Mouse (Mus musculus): ENCODE measurements around the gene Smarca4. TPM values are rescaled to one million over a fixed set of nuclear protein-coding genes. Genes with fewer than 3 reads are reported as not detected.
A peak's percentile ranks its signal among the peaks of the same experiment; 100 is the strongest.
"Not testable (repeated sequence)": the region's sequence is repeated elsewhere in the genome, so short reads cannot be mapped to it uniquely, and the experiment has no call there.

The Smarca4 gene
- total and polyA plus RNA-seq, 2 experiments from 2014 or later, result 84.9 to 195 TPM

- Histone ChIP-seq H3K27me3 (ENCODE audit: insufficient read depth, low read length) (no peaks in the 10 kb centered on the region), H3K9me3 (ENCODE audit: low read length) (no peaks in the 10 kb centered on the region), H3K36me3 (ENCODE audit: insufficient read depth, low read length) (peaks cover 40% of the 10 kb centered on the region), H3K4me1 (ENCODE audit: insufficient read depth, low read length) (no peaks in the 10 kb centered on the region), H3K9ac (replicated peaks; ENCODE audit: low read length, poor library complexity, severe bottlenecking) (0 out of 2 replicates have a peak overlapping the region, but pooled peaks have one; percentile 19), H3K4me3 (ENCODE audit: low read depth, low read length) (no peak overlapping the region), H3K27ac (ENCODE audit: low read depth, low read length) (no peak overlapping the region), H3K4me2 (ENCODE audit: low read depth, low read length, poor library complexity, severe bottlenecking) (no peak overlapping the region)
- ATAC-seq (ENCODE audit: low FRiP score) (no peak), DNase-seq (ENCODE audit: low spot score) (no peak)
- WGBS, result 91% methylated on average over 4 of the region's 4 CpGs
- TF ChIP-seq CTCF (IDR thresholded peaks at IDR 0.05), result no peak
These were observed 76.5 kb downstream of the Smarca4 start for GRCm38 (mm10) chr9:21692491-21692890.

GRCm38 (mm10) chr9:21694071-21694470 is 78.1 kb downstream of the Smarca4 start:
- DNase-seq (ENCODE audit: low spot score) (no peak), ATAC-seq (ENCODE audit: low FRiP score) (no peak)
- Histone ChIP-seq H3K9me3 (ENCODE audit: low read length) (no peaks in the 10 kb centered on the region), H3K36me3 (ENCODE audit: insufficient read depth, low read length) (peaks cover 29% of the 10 kb centered on the region), H3K4me3 (ENCODE audit: low read depth, low read length) (no peak overlapping the region), H3K4me1 (ENCODE audit: insufficient read depth, low read length) (no peaks in the 10 kb centered on the region), H3K9ac (replicated peaks; ENCODE audit: low read length, poor library complexity, severe bottlenecking) (no peak overlapping the region), H3K27ac (ENCODE audit: low read depth, low read length) (no peak overlapping the region), H3K27me3 (ENCODE audit: insufficient read depth, low read length) (no peaks in the 10 kb centered on the region), H3K4me2 (ENCODE audit: low read depth, low read length, poor library complexity, severe bottlenecking) (no peak overlapping the region)
- no peak for TF ChIP-seq CTCF (IDR thresholded peaks at IDR 0.05)

- H3K4me3 ChIP-seq (ENCODE audit: low read depth, low read length), result no peak overlapping the region
These were observed 79.3 kb downstream of the Smarca4 start for GRCm38 (mm10) chr9:21695229-21695792.

GRCm38 (mm10) chr9:21697121-21697520 is 81.2 kb downstream of the Smarca4 start:
- no peak overlapping the region for H3K4me2 ChIP-seq (ENCODE audit: low read depth, low read length, poor library complexity, severe bottlenecking)
- DNase-seq (ENCODE audit: low spot score) (no peak), ATAC-seq (ENCODE audit: low FRiP score) (no peak)
- H3K4me3 ChIP-seq (ENCODE audit: low read depth, low read length), result no peak overlapping the region
- H3K27me3 ChIP-seq (ENCODE audit: insufficient read depth, low read length), result no peaks in the 10 kb centered on the region
- 82% methylated on average over 6 of the region's 6 CpGs for WGBS
- no peak for TF ChIP-seq CTCF (IDR thresholded peaks at IDR 0.05)
- H3K36me3 ChIP-seq (ENCODE audit: insufficient read depth, low read length), result peaks cover 53% of the 10 kb centered on the region
- no peaks in the 10 kb centered on the region for H3K4me1 ChIP-seq (ENCODE audit: insufficient read depth, low read length)
- H3K27ac ChIP-seq (ENCODE audit: low read depth, low read length), result no peak overlapping the region
- no peak overlapping the region for H3K9ac ChIP-seq (replicated peaks; ENCODE audit: low read length, poor library complexity, severe bottlenecking)
- no peaks in the 10 kb centered on the region for H3K9me3 ChIP-seq (ENCODE audit: low read length)

More at GRCm38 (mm10) chr9:21695229-21695792, 79.3 kb downstream of the Smarca4 start:
- H3K9ac ChIP-seq (replicated peaks; ENCODE audit: low read length, poor library complexity, severe bottlenecking), result no peak overlapping the region
- H3K27ac ChIP-seq (ENCODE audit: low read depth, low read length), result no peak overlapping the region
- no peaks in the 10 kb centered on the region for H3K4me1 ChIP-seq (ENCODE audit: insufficient read depth, low read length)
- H3K9me3 ChIP-seq (ENCODE audit: low read length), result no peaks in the 10 kb centered on the region
- DNase-seq (ENCODE audit: low spot score), result no peak
- no peak for ATAC-seq (ENCODE audit: low FRiP score)
- peaks cover 35% of the 10 kb centered on the region for H3K36me3 ChIP-seq (ENCODE audit: insufficient read depth, low read length)
- H3K27me3 ChIP-seq (ENCODE audit: insufficient read depth, low read length), result no peaks in the 10 kb centered on the region
- no peak overlapping the region for H3K4me2 ChIP-seq (ENCODE audit: low read depth, low read length, poor library complexity, severe bottlenecking)
- TF ChIP-seq CTCF (IDR thresholded peaks at IDR 0.05), result no peak
- WGBS, result 96% methylated on average over 5 of the region's 5 CpGs

GRCm38 (mm10) chr9:21699280-21699679 is 83.3 kb downstream of the Smarca4 start:
- H3K27ac ChIP-seq (ENCODE audit: low read depth, low read length); H3K4me2 ChIP-seq (ENCODE audit: low read depth, low read length, poor library complexity, severe bottlenecking); ATAC-seq (ENCODE audit: low FRiP score); H3K4me1 ChIP-seq (ENCODE audit: insufficient read depth, low read length); H3K9me3 ChIP-seq (ENCODE audit: low read length); H3K9ac ChIP-seq (replicated peaks; ENCODE audit: low read length, poor library complexity, severe bottlenecking); H3K4me3 ChIP-seq (ENCODE audit: low read depth, low read length); H3K27me3 ChIP-seq (ENCODE audit: insufficient read depth, low read length): not testable (repeated sequence)
- peaks cover 56% of the 10 kb centered on the region for H3K36me3 ChIP-seq (ENCODE audit: insufficient read depth, low read length)
- 92% methylated on average over 6 of the region's 6 CpGs for WGBS
- peak; percentile 14 for DNase-seq (ENCODE audit: low spot score)
- peak; percentile 44 for TF ChIP-seq CTCF (IDR thresholded peaks at IDR 0.05)

- no peaks in the 10 kb centered on the region for H3K27me3 ChIP-seq (ENCODE audit: insufficient read depth, low read length)
- no peaks in the 10 kb centered on the region for H3K9me3 ChIP-seq (ENCODE audit: low read length)
- no peak overlapping the region for H3K4me2 ChIP-seq (ENCODE audit: low read depth, low read length, poor library complexity, severe bottlenecking)
- H3K36me3 ChIP-seq (ENCODE audit: insufficient read depth, low read length), result peaks cover 61% of the 10 kb centered on the region
- ATAC-seq (ENCODE audit: low FRiP score) (no peak), DNase-seq (ENCODE audit: low spot score) (no peak)
- no peaks in the 10 kb centered on the region for H3K4me1 ChIP-seq (ENCODE audit: insufficient read depth, low read length)
- no peak for TF ChIP-seq CTCF (IDR thresholded peaks at IDR 0.05)
- H3K9ac ChIP-seq (replicated peaks; ENCODE audit: low read length, poor library complexity, severe bottlenecking), result no peak overlapping the region
- 97% methylated on average over 14 of the region's 14 CpGs for WGBS
- H3K4me3 ChIP-seq (ENCODE audit: low read depth, low read length), result no peak overlapping the region
- H3K27ac ChIP-seq (ENCODE audit: low read depth, low read length), result no peak overlapping the region
These were observed 85.1 kb downstream of the Smarca4 start for GRCm38 (mm10) chr9:21701091-21701490.

Data from midbrain, postnatal 0 days (tissue).